Mouse (Mus musculus) heart, postnatal 25 days (tissue): ENCODE data around the gene Kirrel. TPM values are rescaled to one million over a fixed set of nuclear protein-coding genes. Genes with fewer than 3 reads are reported as not detected.
"Not testable (repeated sequence)": the region's sequence is repeated elsewhere in the genome, so short reads cannot be mapped to it uniquely, and the experiment has no call there.

ENCODE experiments used
- DNase-seq: peaks from one replicate; pipeline ENCODE4 v3.0.0; 2022; ENCODE audit warnings: low spot score
- intact Hi-C: fragments of 180-260 bp; cut with DNase I; formaldehyde crosslinking; loops from one replicate; pipeline ENCODE4 v1.15.1; 2025
- total RNA-seq, 2 experiments: library from RNA; stranded (reverse); gene quantifications; 2 replicates each; pipeline ENCODE4 v1.2.3; 2021

Kirrel gene
- total RNA-seq, 2 experiments from 2014 or later = 7.1 to 8.4 TPM

DNA sequence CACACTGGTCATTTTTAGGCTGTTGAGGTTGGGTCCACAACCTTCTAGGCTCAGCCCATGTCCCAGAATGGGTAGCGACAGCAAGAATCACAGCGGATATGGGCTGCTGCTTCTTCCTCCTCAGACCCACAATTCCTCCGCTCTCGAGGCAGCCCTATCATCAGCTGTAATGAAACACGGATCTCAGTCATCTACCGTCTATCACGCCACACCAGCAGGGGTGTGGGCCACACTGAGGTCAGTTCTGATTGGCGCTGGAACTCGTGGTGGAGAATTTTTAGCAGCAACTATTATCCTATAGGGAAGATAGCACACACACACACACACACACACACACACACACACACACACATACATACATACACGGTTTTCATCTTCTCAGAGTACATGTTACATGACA is 25.1 kb downstream of the Kirrel start:
- intact Hi-C loops = no loop called here
- DNase-seq = no peak

DNA sequence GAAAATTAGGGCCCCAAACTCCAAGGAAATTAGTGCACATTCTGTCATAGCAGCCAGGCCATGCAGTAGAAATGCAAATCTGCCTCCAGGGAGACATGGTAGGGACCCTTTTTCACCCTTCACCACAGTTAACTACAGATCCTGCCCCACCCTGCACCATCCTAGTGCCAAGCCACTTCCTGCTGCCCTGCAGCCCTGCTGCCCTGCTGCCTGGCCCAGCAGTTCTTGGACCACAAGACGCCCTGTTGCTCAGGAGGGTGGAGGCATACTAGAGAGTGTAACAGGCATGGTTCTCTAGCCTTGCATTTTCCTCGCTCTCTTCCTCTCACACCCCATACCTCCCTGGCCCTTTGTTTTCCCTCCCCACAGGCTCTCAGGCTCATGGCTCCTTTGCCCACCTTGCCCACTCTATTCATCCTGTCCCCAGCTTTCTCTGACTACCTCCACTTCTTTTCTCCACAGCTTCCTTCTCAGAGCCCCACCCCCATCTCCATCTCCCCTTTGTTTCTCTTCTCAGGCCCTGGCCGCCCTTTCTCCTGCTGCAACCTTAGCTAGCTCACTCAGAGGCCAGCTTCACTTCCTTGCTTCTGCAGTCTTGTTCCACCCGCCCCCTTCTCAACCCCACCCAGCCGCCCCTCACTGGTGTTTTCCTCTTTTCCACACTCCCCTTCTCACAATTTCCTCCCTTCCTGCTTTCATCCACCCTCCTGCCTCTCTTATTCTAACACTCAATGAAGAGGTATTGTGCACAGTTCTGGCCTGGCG is 29.9 kb downstream of the Kirrel start:
- no peak for DNase-seq
- intact Hi-C loops = no loop called here

DNA sequence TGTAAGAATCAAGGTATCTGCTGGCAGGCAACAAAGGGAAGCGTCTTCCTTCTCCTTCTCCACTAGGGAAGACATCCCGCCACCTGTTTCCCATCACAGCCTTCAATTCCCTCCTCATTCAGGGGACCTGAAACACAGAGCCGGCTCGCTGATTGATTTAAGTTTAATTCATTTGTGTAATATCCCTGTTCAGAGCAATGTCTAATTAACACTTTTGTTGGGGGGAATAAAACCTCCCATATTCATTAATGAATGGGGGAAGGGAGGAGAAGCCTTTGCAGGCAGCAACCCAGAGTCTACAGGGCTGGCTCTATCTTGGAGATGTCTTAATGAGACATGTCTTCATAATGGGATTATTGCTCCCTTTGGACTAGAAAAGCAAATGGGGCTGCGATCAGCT is 34.3 kb downstream of the Kirrel start:
- no peak for DNase-seq
- intact Hi-C loops = no loop called here

DNA sequence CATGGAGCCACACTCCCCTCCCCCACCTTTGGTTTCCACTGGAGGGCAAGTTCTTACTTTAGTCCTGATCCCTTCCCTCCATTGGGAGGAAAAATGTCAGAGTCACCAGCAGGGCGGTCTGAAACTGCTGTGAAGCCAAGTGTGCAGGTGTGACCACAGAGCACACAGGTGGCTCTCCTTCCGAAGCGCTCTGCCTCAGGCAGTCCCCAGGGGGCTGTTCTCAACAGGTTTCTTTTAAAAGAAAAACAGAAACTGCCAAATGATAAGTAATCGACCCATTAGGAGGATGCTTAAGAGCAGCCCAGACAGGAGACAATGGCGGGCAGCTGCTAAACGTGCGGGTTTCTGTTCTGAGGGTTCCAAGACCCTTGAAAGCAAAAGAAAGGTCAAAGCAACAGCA is 37.8 kb downstream of the Kirrel start:
- intact Hi-C loops = loop anchor here (5.0 kb wide), 1 partner anchor 44 kb away; no protein-coding TSS in a partner anchor
- DNase-seq = no peak

DNA sequence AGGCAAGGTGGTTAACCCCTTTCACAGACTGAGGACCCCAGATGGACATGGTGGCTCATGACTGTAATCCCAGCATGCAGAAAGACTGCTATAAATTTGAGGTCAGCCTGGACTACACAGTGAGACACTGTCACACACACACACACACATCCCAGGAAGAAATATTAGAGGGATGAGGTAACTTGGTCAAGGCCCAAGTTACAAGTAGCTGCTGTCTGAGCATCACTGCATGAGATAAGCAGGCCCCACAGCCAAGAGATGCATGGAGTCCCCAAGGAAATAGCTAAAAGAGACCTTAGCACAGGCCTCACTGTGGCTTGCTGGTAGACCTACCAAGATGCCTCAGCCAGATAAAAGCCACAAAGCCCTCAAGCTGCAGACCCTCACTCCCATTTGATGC is 39.6 kb downstream of the Kirrel start:
- intact Hi-C loops = loop anchor here (5.0 kb wide), 1 partner anchor 43 kb away; no protein-coding TSS in a partner anchor
- no peak for DNase-seq

DNA sequence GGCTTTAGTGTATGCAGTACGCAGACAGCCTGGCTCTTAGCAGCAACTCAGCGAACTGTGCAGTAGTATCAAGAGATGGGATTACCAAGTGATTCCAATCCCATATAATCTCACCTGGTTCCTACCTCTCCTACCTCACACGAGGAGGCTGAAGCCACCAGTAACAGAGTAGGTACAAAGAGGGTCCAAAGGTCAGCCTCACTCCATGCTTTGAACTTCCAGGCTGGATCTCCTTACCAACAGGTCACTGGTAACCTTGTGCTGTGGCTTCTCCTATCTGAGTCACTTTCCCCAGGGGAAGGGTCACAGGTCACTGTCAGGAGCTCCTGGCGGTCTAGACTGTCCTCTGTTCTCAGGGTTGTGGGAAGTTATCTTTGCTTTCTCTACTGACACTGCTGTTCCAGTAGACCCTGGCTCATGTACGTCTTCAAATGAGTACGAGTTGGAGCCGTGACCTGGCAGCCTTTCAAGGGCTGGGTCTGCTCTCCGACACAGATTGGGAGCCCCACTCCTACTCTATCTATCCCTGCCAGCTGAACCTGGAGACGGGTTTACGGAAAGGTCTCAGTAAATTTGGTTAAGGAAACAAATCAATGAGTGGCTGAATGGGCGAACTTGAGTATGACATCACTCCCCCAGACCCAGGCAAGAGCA is 42.7 kb downstream of the Kirrel start:
- no peak for DNase-seq

DNA sequence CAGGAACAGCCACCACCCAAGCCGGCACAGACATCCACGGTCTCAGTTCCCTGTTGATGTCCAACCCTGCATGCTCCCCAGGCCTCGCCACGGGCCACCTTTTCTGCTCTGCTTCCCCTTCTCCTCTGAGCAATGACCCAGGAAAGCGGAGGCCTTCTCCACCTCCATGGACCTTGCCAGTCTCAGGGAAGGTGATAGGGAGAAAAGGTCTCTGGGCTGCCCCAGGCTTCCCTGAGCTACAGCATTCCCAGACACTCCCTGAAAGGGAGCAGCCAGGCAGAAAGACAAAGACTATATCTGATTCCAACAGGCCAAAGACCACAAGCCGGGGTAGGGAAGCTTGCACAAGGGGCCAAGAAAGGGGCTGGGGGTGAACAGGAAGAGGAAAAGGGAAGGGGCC is 43.6 kb downstream of the Kirrel start:
- intact Hi-C loops = no loop called here
- DNase-seq = no peak

More for the DNA sequence above, 42.7 kb downstream of the Kirrel start:
- intact Hi-C loops = no loop called here

DNA sequence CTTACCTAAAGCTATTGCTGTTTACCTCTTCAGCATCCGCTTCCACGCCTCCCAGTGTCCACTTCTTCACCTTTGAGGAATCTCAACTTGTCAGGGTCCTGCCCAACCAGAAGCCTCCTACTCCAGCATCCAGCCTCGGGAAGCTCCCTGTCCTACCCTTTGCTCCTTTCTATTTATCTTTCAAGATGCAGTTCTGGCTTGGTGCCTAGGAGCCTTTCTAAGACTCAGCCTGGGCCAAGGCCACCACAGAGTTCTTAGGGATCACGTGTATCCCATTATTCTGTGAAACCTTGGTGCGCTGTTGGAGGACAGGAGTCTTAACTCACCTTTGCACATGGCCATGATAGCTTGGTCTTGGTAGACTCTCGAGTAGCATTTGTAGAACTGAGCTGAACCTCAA is 50.8 kb downstream of the Kirrel start:
- no peak for DNase-seq
- intact Hi-C loops = no loop called here

DNA sequence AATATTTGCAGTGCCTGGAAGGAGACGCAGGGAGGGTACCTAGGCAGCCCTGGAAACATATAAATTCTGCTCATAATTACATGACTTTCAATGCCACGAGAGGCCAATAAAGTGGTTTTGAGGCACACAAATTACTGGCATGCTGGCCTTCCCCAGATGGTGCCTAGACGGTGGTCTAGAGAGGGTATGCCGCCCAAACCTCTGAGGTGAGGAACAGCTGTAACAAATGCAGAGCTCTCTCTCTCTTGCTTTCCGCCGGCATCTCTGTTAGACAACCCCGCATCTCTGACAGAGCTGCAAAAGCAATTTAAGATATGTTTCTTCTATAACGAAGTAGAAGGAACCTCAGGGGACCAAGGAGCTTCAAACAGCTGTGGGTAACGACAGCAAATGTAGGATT is 56.3 kb downstream of the Kirrel start:
- no peak for DNase-seq
- intact Hi-C loops = no loop called here

DNA sequence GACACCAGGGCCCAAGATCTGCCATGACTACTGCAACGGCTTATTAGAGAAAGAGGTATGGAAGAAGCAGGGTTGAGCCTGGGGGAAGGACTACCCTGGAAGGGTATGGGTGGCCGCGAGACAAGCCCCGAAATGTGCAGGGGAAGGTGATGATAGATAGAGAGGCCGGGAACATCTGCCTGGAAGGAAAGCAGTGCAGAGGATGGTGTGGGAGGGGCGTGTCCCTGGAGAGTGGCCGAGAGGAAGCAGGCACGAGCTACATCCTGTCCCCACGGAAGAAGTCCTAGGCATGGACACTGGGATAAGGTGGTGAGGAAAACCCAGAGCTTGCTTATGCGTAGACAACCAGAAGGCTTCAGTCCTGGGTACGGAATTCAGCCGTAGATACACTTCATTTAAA is 56.9 kb downstream of the Kirrel start:
- intact Hi-C loops = no loop called here
- DNase-seq = no peak

DNA sequence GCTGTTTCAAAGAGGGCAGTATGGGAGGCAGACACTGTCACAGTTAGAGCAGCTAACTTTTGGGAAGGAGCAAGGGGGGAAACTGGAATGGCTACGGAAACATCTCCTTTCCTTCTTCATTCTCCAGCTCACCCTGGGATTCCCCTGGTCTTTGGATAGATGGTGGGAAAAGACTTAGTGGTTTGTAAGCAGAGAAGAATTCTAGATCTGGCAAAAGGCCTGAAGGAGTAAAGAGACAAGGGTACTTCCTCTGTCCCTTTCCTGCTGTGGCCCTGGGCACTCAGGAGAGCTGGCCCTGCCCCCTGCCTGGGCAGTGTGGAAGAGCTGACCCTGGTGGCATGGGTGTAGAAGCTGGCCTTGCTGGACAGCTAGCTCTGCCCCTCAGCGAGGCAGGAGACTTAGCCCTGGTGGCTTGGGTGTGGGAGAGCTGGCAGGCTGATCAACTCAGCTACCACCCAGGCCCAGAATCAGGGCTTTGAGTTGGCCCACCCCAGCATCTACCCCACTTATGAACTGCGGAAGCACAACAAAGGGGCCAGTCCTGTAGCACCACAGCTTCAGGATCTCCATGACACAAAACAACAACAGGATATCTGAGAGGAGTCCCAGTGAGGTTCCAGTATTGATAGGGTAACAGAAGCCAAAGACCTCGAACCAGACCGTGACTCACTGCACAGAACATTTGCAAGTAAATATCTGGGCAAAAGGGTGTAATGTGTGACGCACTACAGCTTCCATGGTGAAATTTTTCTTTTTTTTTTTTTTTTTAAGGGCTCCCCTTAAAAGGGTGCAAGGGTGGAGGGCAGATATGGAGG is 58.6 kb downstream of the Kirrel start:
- intact Hi-C loops = no loop called here
- DNase-seq = no peak

DNA sequence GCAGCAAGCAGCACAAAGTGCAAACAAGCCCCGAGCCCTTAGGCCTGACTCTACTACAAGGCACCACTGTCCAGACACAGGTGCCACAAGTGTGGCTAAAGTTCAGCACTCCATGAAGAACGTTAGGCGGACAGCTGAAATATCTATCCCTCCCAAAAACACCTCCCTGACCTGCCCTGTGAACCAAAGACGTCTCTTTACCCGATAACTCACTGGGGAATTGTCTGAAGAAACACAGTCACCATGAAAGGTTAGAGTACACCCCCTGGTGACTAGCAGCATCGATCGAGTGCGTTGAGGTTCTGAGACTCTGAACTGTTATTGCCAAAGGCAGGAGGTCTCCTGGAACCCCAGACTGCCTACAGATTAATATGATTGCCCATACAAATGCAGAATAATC is 59.3 kb downstream of the Kirrel start:
- intact Hi-C loops = no loop called here
- no peak for DNase-seq

DNA sequence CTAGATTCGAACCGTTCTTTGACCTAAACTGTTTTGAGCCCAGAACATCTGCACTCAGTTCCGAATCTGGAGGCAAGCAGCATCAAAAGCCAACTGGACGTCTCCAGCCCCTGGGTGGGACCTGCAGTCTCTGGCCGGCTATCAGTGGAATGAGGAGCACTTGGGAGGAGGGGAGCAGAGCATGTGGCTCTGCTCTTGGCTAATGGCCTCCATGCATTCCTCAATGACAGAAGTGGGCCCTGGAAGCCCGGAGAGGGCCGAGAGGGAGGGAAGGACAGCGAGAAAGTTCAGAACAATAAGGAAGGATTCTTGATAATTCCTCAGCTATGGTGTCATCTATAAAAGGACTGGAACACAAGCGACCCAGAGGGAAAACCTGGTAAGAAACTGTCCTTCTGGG is 59.7 kb downstream of the Kirrel start:
- DNase-seq = peak; percentile 57
- intact Hi-C loops = no loop called here

DNA sequence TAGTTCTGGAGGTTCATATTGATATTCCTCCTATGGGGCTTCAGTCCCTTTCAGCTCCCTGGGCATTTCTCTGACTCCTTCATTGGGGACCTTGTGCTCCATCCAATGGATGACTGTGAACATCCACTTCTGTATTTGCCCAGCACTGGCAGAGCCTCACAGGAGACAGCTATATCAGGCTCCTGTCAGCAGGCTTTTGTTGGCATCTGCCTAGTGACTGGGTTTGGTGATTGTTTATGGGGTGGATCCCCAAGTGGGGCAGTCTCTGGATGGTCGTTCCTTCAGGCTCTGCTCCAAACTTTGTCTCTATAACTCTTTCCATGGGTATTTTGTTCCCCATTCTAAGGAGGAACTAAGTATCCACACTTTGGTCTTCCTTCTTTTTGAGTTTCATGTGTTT is 60.7 kb downstream of the Kirrel start:
- intact Hi-C loops, DNase-seq: not testable (repeated sequence)

DNA sequence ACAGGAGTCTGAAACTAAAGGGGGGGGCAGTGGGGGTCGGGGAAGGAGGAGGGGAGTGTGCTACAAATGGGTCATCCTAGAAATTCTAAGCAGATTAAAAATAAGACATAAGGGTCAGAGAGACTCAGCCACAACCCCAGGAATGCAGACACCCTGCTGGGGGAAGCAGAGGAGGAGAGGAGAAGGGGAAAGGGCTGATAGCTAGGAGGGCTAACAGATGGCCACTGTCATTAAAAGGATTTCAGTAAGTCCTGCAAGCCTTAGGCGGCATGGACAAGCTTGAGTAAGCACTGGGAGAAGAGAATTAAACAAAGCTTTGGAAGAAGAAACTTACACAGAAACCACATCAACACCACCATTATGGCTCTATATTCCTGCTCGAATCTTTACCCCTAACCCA is 62.3 kb downstream of the Kirrel start:
- intact Hi-C loops = no loop called here

DNA sequence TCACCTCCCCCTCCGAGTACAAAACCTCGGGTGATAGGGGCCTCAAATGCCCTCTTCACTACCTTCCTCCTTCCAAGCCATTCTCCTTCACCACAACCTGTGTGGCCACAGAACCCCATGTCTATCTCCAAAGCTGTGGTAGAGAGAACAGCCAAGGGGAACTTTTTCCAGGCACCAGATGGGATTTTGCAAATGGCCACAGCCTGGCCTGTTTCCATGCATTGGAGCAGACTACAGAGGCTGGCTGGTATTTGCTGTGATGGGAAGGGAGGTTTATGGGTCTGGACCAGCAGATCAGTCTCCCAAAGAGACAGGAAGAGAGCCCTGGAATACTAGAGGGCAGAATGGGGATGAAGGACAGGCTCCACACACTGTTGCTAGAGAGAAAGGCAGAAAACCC is 69.7 kb downstream of the Kirrel start:
- intact Hi-C loops = no loop called here
- no peak for DNase-seq

More for the DNA sequence above, 62.3 kb downstream of the Kirrel start:
- no peak for DNase-seq

DNA sequence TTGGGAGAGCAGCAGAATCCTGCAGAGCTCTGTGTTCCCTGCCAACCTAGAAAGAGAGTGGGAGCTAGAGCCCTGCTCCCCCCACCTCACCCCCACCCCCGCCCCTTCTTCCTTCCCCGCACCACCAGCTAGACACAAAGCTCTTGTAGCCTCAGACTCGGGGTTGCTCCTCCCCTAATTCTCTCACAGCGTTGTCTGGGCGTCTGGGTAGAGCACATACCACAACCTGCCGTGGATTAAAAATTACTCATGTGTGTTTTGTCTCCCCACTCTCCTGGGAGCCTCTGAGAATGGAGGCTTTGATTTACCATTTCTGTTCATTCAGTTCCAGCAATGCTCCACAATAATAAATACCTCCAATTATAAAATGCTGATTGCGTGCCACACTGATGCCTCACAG is 72.2 kb downstream of the Kirrel start:
- intact Hi-C loops = no loop called here

DNA sequence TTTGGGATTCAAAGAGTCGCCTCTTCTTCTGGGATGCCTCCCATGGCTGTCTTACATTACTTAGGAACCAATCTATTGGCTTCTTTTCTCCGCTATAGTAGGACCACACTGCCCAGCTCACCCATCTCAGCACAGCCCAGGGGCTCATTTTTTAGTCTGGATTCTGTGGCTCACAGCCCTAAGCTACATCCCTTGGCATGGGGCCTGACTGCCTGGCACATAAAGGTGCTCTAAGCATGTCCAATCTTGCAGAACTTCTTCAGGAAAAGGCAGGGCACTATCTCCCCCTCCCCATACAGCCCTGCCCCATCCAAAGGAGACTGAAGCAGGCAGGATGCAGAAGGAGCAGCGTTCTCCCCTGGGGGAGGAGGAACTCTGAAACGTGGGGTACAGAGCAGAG is 73.6 kb downstream of the Kirrel start:
- DNase-seq = no peak
- intact Hi-C loops = no loop called here

More for the DNA sequence above, 72.2 kb downstream of the Kirrel start:
- no peak for DNase-seq

DNA sequence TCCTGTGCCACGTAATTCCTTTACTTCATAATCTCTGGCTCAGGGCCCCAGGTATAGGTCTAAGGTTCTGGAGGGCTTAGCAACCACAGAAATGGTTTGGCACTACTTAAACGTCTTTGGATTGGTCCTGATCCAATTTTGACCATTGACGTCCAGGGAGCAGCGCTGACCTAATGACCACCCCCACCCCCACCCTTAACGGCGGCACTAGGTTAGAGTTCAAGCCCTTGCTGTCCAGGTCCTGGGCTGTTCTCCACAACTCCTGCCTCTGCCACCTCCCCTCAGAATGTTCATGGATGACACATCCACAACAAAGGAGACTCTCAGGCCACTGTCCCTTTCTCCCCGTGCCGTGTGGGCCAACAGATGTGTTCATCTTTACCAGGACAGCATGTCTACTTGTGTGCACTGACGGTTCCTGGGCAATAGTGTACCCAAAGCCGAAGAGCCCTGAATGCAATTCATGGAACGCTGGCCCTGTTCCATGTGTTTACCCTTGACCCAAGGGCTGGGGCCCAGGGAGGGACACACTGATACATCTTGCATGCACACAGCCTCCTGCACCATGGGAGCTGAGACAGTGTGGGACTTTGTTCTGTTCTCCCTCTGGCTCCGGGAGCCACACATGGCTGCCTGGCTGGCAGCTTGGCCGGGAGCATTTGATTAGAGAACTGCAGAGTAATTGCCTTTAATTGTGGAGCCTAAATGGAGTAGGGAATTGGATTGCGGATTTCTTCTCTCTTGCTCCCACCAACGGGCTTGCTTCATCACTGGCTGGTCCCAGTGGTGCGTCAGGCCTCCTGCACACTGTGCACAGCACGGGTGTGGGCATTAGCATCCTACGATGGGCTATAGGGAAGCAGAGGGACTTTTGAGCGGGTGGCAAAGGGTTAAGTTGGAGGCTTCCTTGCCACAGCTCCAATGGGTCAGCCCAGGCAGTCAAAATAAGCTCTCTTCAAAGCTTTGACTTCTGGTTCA is 76.3 kb downstream of the Kirrel start:
- intact Hi-C loops = no loop called here
- DNase-seq = no peak

DNA sequence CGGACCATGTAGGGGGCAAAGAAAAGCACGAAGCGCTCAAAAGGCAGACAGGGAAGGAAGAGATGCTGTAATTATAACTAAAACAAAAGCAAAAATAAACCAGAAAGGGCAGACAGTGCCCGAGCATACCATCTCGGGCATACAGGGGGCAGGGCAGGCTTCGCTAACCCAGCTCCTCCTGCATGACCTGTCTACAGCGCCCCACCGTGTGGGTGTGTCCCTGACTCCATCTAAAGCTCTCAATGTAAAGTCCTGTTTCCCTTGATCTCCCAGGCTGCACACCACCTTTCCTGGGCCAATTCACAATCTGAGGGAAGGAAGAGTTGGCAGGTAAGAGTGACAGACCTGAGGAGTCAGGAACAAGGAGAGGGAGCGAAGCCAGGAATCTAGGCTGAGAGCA is 77.3 kb downstream of the Kirrel start:
- intact Hi-C loops = no loop called here
- DNase-seq = no peak
